Mouse (Mus musculus): ENCODE results near the gene Vmo1.

- TF ChIP-seq CTCF (IDR thresholded peaks at IDR 0.05; ENCODE audit: control insufficient read depth, insufficient read depth, insufficient replicate concordance, low read depth, low read length) = no peak
- no peak for TF ChIP-seq POLR2A (IDR thresholded peaks at IDR 0.05; ENCODE audit: control insufficient read depth, low read depth, low read length)
Measured at GRCm38 (mm10) chr11:70563470-70564275, 49.3 kb upstream of the Vmo1 start.

All from testis, adult 2 months (tissue).